Mouse (Mus musculus): Measurements from ENCODE around the gene Spats2. TPM values are rescaled to one million over a fixed set of nuclear protein-coding genes. Genes with fewer than 3 reads are reported as not detected.

Gene Spats2
- polyA plus RNA-seq, 1 experiment from 2014 or later, result 28.0 TPM

- no peak overlapping the region for H3K27ac ChIP-seq (ENCODE audit: low read length)
- H3K27me3 ChIP-seq (ENCODE audit: control insufficient read depth, insufficient read depth, low read depth, low read length), result peaks cover 27% of the 10 kb centered on the region
- no peaks in the 10 kb centered on the region for H3K36me3 ChIP-seq (ENCODE audit: control insufficient read depth, insufficient read depth, low read length)
- H3K4me2 ChIP-seq (ENCODE audit: low read length), result peak overlapping the region; percentile 69
- WGBS, result 5% methylated on average over 24 of the region's 24 CpGs
- peak overlapping the region; percentile 39 for H3K4me3 ChIP-seq (ENCODE audit: low read depth, low read length)
- no peak for ATAC-seq
- H3K9me3 ChIP-seq (replicated peaks; ENCODE audit: control insufficient read depth, low read length, poor library complexity, severe bottlenecking), result no peaks in the 10 kb centered on the region
- peaks cover 37% of the 10 kb centered on the region for H3K4me1 ChIP-seq (ENCODE audit: control insufficient read depth, insufficient read depth, low read length)
- H3K9ac ChIP-seq (ENCODE audit: low read depth, low read length), result peak overlapping the region; percentile 47
Measured at GRCm38 (mm10) chr15:99096061-99096793, 29.5 kb upstream of the Spats2 start.

GRCm38 (mm10) chr15:99096831-99097500, 28.8 kb upstream of the Spats2 start:
- peak overlapping the region; percentile 39 for H3K4me3 ChIP-seq (ENCODE audit: low read depth, low read length)
- 1% methylated on average over 47 of the region's 58 CpGs for WGBS
- peaks cover 37% of the 10 kb centered on the region for H3K4me1 ChIP-seq (ENCODE audit: control insufficient read depth, insufficient read depth, low read length)
- no peak overlapping the region for H3K27ac ChIP-seq (ENCODE audit: low read length)
- no peak for ATAC-seq
- peaks cover 27% of the 10 kb centered on the region for H3K27me3 ChIP-seq (ENCODE audit: control insufficient read depth, insufficient read depth, low read depth, low read length)
- no peaks in the 10 kb centered on the region for H3K36me3 ChIP-seq (ENCODE audit: control insufficient read depth, insufficient read depth, low read length)
- H3K4me2 ChIP-seq (ENCODE audit: low read length), result peak overlapping the region; percentile 69
- H3K9me3 ChIP-seq (replicated peaks; ENCODE audit: control insufficient read depth, low read length, poor library complexity, severe bottlenecking), result no peaks in the 10 kb centered on the region
- H3K9ac ChIP-seq (ENCODE audit: low read depth, low read length), result peak overlapping the region; percentile 47

GRCm38 (mm10) chr15:99097840-99098492, 27.8 kb upstream of the Spats2 start:
- WGBS, result under 1% methylated on average over 39 of the region's 39 CpGs
- ATAC-seq, result no peak
- peak overlapping the region; percentile 41 for H3K9ac ChIP-seq (ENCODE audit: low read depth, low read length)
- no peaks in the 10 kb centered on the region for H3K9me3 ChIP-seq (replicated peaks; ENCODE audit: control insufficient read depth, low read length, poor library complexity, severe bottlenecking)
- H3K4me2 ChIP-seq (ENCODE audit: low read length), result peak overlapping the region; percentile 69
- H3K4me3 ChIP-seq (ENCODE audit: low read depth, low read length), result peak overlapping the region; percentile 39
- H3K4me1 ChIP-seq (ENCODE audit: control insufficient read depth, insufficient read depth, low read length), result peaks cover 37% of the 10 kb centered on the region
- H3K27ac ChIP-seq (ENCODE audit: low read length), result no peak overlapping the region
- H3K27me3 ChIP-seq (ENCODE audit: control insufficient read depth, insufficient read depth, low read depth, low read length), result peaks cover 27% of the 10 kb centered on the region
- no peaks in the 10 kb centered on the region for H3K36me3 ChIP-seq (ENCODE audit: control insufficient read depth, insufficient read depth, low read length)

- peaks cover 32% of the 10 kb centered on the region for H3K4me1 ChIP-seq (ENCODE audit: control insufficient read depth, insufficient read depth, low read length)
- H3K9me3 ChIP-seq (replicated peaks; ENCODE audit: control insufficient read depth, low read length, poor library complexity, severe bottlenecking), result no peaks in the 10 kb centered on the region
- peaks cover 27% of the 10 kb centered on the region for H3K27me3 ChIP-seq (ENCODE audit: control insufficient read depth, insufficient read depth, low read depth, low read length)
- H3K4me2 ChIP-seq (ENCODE audit: low read length), result peak overlapping the region; percentile 69
- H3K27ac ChIP-seq (ENCODE audit: low read length), result no peak overlapping the region
- WGBS, result 0% methylated on average over 9 of the region's 9 CpGs
- no peak for ATAC-seq
- peak overlapping the region; percentile 39; the same call in 1 of the 2 replicates for H3K4me3 ChIP-seq (ENCODE audit: low read depth, low read length)
- peak overlapping the region; percentile 41; the same call in 1 of the 2 replicates for H3K9ac ChIP-seq (ENCODE audit: low read depth, low read length)
- H3K36me3 ChIP-seq (ENCODE audit: control insufficient read depth, insufficient read depth, low read length), result no peaks in the 10 kb centered on the region
Measured at GRCm38 (mm10) chr15:99098493-99098861, 27.2 kb upstream of the Spats2 start.

- H3K9ac ChIP-seq (ENCODE audit: low read depth, low read length), result no peak overlapping the region
- 1% methylated on average over 15 of the region's 15 CpGs for WGBS
- H3K4me3 ChIP-seq (ENCODE audit: low read depth, low read length), result no peak overlapping the region
- H3K4me2 ChIP-seq (ENCODE audit: low read length), result 0 out of 2 replicates have a peak overlapping the region, but pooled peaks have one; percentile 1
- H3K9me3 ChIP-seq (replicated peaks; ENCODE audit: control insufficient read depth, low read length, poor library complexity, severe bottlenecking), result no peaks in the 10 kb centered on the region
- ATAC-seq, result no peak
- H3K27me3 ChIP-seq (ENCODE audit: control insufficient read depth, insufficient read depth, low read depth, low read length), result peaks cover 27% of the 10 kb centered on the region
- H3K27ac ChIP-seq (ENCODE audit: low read length), result no peak overlapping the region
- H3K4me1 ChIP-seq (ENCODE audit: control insufficient read depth, insufficient read depth, low read length), result peaks cover 29% of the 10 kb centered on the region
- no peaks in the 10 kb centered on the region for H3K36me3 ChIP-seq (ENCODE audit: control insufficient read depth, insufficient read depth, low read length)
Measured at GRCm38 (mm10) chr15:99099139-99099556, 26.6 kb upstream of the Spats2 start.

- Histone ChIP-seq H3K9me3 (replicated peaks; ENCODE audit: control insufficient read depth, low read length, poor library complexity, severe bottlenecking) (no peaks in the 10 kb centered on the region), H3K4me1 (ENCODE audit: control insufficient read depth, insufficient read depth, low read length) (peaks cover 24% of the 10 kb centered on the region), H3K9ac (ENCODE audit: low read depth, low read length) (no peak overlapping the region), H3K4me2 (ENCODE audit: low read length) (no peak overlapping the region), H3K4me3 (ENCODE audit: low read depth, low read length) (no peak overlapping the region), H3K27me3 (ENCODE audit: control insufficient read depth, insufficient read depth, low read depth, low read length) (peaks cover 23% of the 10 kb centered on the region), H3K27ac (ENCODE audit: low read length) (no peak overlapping the region), H3K36me3 (ENCODE audit: control insufficient read depth, insufficient read depth, low read length) (no peaks in the 10 kb centered on the region)
- ATAC-seq, result no peak
- 51% methylated on average over 3 of the region's 3 CpGs for WGBS
Measured at GRCm38 (mm10) chr15:99099984-99100383, 25.7 kb upstream of the Spats2 start.

GRCm38 (mm10) chr15:99105238-99105637, 20.5 kb upstream of the Spats2 start:
- Histone ChIP-seq H3K4me2 (ENCODE audit: low read length) (no peak overlapping the region), H3K4me3 (ENCODE audit: low read depth, low read length) (no peak overlapping the region), H3K9me3 (replicated peaks; ENCODE audit: control insufficient read depth, low read length, poor library complexity, severe bottlenecking) (no peaks in the 10 kb centered on the region), H3K4me1 (ENCODE audit: control insufficient read depth, insufficient read depth, low read length) (no peaks in the 10 kb centered on the region), H3K27ac (ENCODE audit: low read length) (no peak overlapping the region), H3K36me3 (ENCODE audit: control insufficient read depth, insufficient read depth, low read length) (no peaks in the 10 kb centered on the region), H3K27me3 (ENCODE audit: control insufficient read depth, insufficient read depth, low read depth, low read length) (no peaks in the 10 kb centered on the region), H3K9ac (ENCODE audit: low read depth, low read length) (no peak overlapping the region)
- no peak for ATAC-seq
- WGBS, result 85% methylated on average over 7 of the region's 7 CpGs

GRCm38 (mm10) chr15:99107866-99108265, 17.9 kb upstream of the Spats2 start:
- Histone ChIP-seq H3K36me3 (ENCODE audit: control insufficient read depth, insufficient read depth, low read length) (no peaks in the 10 kb centered on the region), H3K4me1 (ENCODE audit: control insufficient read depth, insufficient read depth, low read length) (no peaks in the 10 kb centered on the region), H3K27me3 (ENCODE audit: control insufficient read depth, insufficient read depth, low read depth, low read length) (no peaks in the 10 kb centered on the region), H3K4me2 (ENCODE audit: low read length) (no peak overlapping the region), H3K9ac (ENCODE audit: low read depth, low read length) (no peak overlapping the region), H3K27ac (ENCODE audit: low read length) (no peak overlapping the region), H3K9me3 (replicated peaks; ENCODE audit: control insufficient read depth, low read length, poor library complexity, severe bottlenecking) (no peaks in the 10 kb centered on the region), H3K4me3 (ENCODE audit: low read depth, low read length) (no peak overlapping the region)
- WGBS, result 78% methylated on average over 3 of the region's 3 CpGs
- ATAC-seq, result no peak

GRCm38 (mm10) chr15:99111139-99111538, 14.6 kb upstream of the Spats2 start:
- Histone ChIP-seq H3K27me3 (ENCODE audit: control insufficient read depth, insufficient read depth, low read depth, low read length) (no peaks in the 10 kb centered on the region), H3K4me2 (ENCODE audit: low read length) (no peak overlapping the region), H3K9me3 (replicated peaks; ENCODE audit: control insufficient read depth, low read length, poor library complexity, severe bottlenecking) (no peaks in the 10 kb centered on the region), H3K27ac (ENCODE audit: low read length) (no peak overlapping the region), H3K36me3 (ENCODE audit: control insufficient read depth, insufficient read depth, low read length) (no peaks in the 10 kb centered on the region), H3K4me3 (ENCODE audit: low read depth, low read length) (no peak overlapping the region), H3K9ac (ENCODE audit: low read depth, low read length) (no peak overlapping the region), H3K4me1 (ENCODE audit: control insufficient read depth, insufficient read depth, low read length) (no peaks in the 10 kb centered on the region)
- WGBS, result 92% methylated on average over 3 of the region's 3 CpGs
- ATAC-seq, result no peak
